Mouse (Mus musculus): Measurements from ENCODE around the gene Rufy1. TPM values are rescaled to one million over a fixed set of nuclear protein-coding genes. Genes with fewer than 3 reads are reported as not detected.

The Rufy1 gene
- total RNA-seq, 2 experiments from 2014 or later = 19.1 to 21.3 TPM

DNA sequence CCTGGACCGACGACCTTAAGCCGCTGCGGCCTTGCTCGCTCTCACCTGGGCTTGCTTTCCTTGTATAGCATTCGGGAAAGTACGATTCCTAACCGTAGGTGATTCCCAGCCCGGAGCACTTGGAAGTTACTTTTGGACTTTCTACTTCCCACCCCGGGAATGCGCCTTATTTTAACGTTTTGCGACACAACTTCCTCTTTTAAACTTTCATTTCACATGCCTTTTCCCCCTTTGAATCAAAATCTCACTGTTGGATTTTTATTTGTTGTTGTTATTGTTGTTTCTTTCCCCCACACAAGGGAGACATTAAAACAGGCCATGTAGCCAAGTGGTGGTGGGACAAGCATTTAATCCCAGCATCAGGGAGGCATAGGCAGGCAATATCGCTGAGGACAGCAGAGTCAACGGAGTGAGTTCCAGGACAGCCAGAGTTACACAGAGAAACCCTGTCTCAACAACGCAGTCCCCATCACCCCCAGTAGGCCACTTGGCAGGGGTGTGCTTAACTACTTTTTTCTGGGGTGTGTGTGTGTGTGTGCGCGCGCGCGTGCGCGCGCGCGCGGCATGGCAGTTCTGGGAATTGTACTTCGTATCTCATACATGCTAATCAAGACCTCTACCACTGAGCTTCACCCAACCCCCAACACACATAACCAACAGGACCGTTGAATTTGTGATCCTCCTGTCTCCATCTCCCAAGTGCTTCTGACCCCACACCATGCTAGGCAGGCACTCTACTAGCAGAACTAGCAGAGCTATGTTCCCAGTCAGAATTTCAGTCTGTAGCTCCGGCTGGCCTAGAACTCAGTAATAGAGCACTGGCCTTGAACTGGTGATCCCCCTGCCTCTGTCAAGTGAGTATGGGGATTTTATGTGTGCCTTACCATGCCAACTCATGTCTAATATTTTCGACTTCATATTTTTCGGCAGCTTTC, 476 bp upstream of the Rufy1 start:
- ATAC-seq (replicated peaks; ENCODE audit: low FRiP score, low TSS enrichment, poor library complexity, severe bottlenecking) = peak; percentile 29; the same call in 1 of the 2 replicates

DNA sequence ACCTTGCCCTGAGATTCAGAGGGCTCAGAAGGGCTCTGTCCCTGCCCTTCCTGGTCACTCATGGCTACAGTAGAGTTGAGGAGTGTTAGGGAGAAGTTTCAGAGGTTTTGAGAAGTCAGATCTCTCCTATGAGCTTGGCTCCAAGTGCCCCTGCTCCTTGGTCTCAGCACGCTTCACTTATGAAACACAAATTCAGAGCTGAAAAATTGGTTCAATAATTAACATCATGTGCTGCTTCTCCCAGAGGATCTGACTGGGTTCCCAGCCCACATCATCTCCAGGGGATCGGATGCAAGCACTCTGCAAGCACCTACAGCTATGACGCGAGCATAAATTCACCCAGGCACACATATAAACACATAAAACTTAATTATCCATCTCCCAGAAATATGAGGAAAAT, 4.9 kb downstream of the Rufy1 start:
- ATAC-seq (replicated peaks; ENCODE audit: low FRiP score, low TSS enrichment, poor library complexity, severe bottlenecking) = no peak

DNA sequence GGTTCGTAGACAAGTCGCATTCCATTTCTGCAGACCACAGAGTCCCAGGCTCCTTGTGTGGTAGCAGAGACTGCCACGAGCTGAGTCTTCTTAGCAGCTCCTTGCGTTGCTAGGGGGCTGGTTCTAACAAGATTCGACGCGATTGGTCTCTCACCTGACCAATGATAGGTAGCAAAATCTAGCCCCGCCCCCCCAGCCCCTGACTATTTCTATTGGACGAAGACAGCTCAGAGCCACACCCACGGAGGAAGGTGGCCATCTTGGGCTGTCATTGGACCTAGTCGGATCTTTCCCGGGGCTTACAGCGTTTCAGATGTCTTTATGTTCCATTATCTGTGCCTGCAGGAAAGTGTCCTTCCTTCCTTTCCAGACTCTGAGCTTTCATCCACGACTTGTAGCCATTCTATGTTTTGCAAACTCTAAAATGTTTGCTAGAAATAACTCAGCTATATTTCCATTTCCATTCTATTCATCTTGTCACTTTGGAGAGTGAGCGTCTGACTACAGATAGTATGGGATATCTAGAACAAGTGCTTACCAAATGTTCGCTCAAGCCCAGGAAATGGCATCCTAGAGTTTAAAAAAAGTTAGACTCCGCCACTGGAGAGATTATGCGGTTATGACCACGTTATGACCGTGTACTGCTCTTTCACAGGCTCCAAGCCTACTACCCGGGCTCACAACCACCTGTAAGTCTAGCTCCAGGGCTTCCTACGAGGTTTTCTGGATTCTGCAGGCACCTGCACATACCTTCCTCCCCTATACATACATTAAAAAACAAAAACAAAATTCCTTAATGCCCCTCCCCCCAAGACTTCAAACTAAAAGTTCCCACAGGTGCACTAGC, 8.8 kb downstream of the Rufy1 start:
- ATAC-seq (replicated peaks; ENCODE audit: low FRiP score, low TSS enrichment, poor library complexity, severe bottlenecking) = peak; percentile 88

DNA sequence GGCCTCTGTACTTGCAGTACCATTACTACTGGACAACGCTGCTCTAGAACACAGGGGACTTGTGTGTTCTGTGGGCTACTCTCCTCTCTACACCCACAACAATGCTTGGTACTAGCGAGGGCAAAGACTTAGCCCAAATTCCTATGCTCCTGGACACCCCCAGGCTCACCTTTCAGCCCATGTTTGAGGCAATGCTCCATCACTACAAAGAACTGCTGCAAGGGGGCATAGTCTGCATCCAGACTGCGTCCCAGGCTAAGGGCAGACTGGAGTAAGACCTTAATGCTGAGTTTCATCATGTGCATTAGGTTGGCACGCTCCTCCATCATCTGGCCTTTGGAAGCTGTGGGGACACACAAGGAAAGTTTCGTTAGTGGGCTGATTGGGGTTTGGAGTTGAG, 9.5 kb downstream of the Rufy1 start:
- ATAC-seq (replicated peaks; ENCODE audit: low FRiP score, low TSS enrichment, poor library complexity, severe bottlenecking) = peak; percentile 15; the same call in 1 of the 2 replicates

DNA sequence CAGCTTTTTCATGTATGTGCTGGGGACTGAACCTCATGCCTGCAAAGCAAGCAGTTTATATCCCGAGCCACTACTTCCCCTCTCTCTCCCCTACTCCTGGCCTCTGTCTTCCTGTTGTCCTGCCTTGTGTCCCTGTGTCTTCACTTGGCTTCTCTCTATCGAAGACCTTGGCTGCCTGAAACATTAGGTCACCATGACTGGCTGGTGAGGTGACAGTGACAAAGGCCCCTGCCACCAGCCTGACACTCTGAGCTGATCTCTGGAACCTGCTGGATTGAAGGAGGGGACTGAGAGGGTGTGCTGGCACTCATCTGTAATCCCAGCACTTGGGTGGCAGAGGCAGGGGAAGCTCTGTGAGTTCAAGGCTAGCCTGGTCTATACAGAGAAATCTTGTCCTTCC, 13.1 kb downstream of the Rufy1 start:
- no peak for ATAC-seq (replicated peaks; ENCODE audit: low FRiP score, low TSS enrichment, poor library complexity, severe bottlenecking)

DNA sequence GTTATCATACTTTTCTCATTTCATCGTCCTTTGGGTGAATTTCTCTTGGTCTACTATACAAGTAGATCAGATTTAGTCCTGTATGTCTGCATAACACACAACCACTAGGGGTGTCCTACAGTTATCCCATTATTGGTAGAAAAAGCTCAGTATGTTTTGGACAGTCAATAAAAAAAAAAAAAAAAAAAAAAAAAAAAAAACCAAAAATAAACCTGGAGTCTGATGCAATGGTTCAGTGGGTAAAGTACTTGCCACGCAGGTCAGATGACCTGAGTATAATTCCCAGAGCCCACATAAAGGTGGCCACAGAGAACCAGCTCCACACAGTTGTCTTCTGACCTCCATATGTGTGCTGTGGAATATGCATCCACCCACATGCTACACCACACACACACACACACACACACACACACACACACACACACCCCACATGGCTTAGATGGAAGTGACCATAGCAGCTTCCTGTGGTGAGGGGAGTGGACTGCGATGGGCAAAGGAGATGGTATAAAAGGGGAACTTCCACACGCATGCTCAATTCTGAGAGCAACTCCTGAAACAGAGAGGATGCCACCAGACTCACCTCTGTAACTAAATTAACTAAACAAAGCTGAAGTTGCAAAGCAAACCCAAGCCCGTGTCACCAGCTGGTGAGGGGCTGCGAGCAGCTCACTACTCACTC, 15.2 kb downstream of the Rufy1 start:
- ATAC-seq (replicated peaks; ENCODE audit: low FRiP score, low TSS enrichment, poor library complexity, severe bottlenecking) = no peak

DNA sequence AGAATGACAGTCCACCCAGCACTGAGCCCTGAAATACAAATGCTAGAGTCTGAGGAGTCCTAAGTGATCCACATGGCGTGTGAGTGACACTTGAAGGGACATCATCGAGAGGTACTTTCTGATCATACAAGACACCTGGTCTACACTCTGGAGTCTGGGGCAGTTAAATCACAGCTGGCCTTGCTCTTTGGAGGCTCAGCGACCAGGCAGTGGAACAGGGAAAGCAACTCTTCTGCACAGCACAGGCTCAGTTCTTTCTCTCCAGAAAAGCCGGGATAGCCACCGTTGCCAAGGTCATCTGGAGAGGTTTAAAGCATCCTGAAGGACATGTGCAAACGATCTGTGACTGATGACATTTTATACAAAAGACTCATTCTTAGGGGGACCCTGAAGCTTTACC, 23.7 kb downstream of the Rufy1 start:
- no peak for ATAC-seq (replicated peaks; ENCODE audit: low FRiP score, low TSS enrichment, poor library complexity, severe bottlenecking)

DNA sequence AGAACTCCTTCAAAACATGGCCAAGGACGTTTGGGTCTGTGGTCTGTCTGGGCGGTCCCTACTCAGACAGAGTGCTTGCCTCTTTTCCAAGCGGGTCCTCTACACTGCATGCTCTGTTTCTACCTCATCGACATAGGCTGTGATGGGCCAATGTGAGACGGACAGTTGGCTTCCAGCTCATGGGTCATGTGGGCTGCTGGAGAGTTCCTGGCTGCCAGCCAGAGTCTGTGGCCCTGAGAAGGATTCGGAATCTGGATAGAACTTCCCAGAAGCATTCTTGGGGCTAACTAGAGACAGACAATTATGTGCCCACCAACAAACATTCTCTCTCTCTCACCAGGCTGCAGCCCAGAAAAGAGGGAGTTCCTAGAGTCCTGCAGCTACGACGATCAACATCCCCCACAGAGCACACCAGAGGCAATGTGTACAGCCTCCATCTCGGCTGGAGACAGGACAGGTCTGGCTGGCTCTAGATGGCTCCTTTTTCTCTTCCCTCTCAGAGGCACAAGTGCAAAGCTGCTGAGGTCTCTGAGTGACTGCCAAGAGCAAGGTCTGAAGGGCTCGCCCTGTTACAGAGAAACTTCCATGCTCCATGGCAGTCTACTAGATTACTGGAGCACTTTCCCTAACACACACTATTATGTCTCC, 27.4 kb downstream of the Rufy1 start:
- no peak for ATAC-seq (replicated peaks; ENCODE audit: low FRiP score, low TSS enrichment, poor library complexity, severe bottlenecking)

DNA sequence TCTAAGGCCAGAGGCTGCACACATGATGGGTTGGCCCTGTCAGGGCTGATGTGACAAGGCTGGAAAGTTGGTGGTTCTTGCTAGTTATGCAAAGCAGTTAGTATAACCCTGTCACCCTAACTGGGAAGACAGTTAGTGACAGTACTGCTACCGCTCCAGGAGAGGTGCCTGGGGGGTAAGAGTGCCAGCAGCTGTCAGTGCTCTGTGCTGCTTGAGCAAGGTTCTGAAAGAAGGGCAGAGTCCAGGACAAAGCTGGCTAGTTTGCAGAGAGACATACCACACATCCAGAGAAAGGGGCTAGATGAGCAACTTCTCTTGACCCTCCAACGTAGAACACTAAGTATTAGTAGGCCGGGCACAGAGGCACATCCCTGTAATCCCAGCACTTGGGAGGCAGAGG, 28.4 kb downstream of the Rufy1 start:
- no peak for ATAC-seq (replicated peaks; ENCODE audit: low FRiP score, low TSS enrichment, poor library complexity, severe bottlenecking)

DNA sequence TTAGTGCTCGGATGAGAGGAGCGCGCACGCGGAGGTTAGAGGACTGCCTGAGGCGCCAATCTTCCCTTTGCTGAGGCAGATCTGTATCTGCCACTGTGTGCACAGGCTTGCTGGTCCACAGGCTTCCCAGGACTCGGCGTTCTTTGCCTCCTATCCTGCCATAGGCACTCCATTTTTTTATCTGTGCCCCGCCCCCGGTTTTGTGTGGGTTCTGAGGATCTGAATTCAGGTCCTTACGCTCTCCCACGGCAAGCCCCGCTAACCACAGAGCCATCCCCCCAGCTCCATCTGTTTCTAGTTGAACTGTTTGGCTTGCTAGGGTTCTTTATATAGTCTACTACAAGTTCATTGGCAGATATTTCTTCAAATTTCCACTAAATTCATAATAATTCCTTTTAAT, 32.1 kb downstream of the Rufy1 start:
- ATAC-seq (replicated peaks; ENCODE audit: low FRiP score, low TSS enrichment, poor library complexity, severe bottlenecking) = no peak

DNA sequence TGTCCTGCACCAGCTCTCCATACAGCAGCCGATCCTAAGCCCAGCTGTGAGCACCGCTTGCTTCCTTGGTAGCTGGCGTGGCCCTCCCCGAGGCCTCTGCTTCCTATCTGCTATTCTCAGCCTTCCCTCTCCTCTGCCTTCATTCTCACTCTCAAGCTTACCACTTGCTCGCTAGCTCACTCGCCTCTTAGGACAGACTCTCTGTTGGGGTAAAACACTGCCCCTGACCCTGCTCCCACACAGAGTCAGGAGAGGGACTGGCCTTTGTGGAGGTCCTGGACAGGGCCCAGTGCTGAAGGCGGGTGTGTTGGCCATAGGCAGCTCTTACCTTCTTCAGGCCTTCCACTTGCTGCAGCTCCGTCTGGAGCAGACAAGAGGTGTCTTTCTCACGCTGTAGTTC, 33.6 kb downstream of the Rufy1 start:
- ATAC-seq (replicated peaks; ENCODE audit: low FRiP score, low TSS enrichment, poor library complexity, severe bottlenecking) = no peak

DNA sequence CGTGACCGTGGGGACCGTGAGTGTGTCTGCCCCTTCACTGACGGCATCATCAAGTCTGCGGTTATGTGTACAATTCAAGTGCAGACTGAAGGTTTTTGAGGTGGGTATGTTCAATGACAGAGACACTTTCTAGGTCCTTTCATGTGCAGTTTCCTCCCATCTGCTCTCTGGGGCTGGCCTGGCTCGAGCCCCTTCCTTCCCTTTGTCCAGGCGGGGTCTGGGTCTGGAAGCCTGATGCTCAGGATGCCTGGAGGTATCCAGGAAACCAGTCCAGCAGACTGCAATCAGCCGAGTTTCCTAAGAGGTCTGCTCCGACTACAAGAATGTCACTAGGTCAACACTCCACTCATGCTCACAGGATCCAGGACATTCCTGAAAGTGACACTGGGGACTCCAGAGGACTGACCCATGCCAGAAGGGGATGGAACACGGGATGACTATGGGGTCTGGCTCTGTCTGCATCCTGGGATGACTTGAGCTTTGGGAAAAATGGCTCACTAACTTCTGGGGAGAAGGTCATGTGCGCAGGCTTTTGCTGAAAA, 34.1 kb downstream of the Rufy1 start:
- ATAC-seq (replicated peaks; ENCODE audit: low FRiP score, low TSS enrichment, poor library complexity, severe bottlenecking) = no peak

DNA sequence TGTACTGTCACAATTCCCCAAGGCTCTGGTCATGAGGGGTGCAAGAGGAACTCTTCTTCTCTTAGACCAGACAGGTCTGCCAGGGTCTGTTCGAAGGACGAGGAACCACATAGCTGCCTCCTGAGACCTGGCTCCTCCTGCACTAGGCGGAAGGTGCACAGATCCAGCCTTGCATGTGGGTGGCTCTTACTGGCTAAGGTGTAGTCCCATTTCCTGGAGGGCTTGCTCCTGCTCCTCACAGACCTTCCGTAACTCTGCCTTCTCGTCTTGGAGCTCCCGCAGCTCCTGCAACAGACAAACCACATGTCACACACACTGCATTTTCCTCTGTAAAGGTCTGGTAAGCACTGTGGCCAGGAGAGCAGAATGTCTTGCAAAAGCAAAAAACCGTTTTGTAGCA, 36.2 kb downstream of the Rufy1 start:
- ATAC-seq (replicated peaks; ENCODE audit: low FRiP score, low TSS enrichment, poor library complexity, severe bottlenecking) = no peak

DNA sequence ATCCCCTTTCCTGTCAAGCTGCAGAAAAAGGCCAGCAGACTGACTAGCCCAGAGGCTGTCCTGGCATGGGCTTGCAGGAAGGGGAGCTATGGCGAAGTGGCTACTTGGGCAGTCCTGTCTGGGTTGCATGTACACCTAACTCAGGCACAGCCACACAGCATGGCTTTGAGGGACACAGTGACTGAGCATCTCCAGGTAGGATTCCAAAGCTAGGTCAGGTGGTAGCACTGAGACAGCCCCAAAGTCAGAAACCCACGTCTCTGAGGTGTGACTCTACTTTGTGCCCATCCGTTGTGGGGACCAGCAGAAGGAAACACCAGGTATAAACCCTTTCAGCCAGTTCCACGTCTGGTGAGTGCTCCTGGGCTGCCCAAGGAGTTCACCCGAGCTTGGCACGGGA, 37.6 kb downstream of the Rufy1 start:
- ATAC-seq (replicated peaks; ENCODE audit: low FRiP score, low TSS enrichment, poor library complexity, severe bottlenecking) = no peak

DNA sequence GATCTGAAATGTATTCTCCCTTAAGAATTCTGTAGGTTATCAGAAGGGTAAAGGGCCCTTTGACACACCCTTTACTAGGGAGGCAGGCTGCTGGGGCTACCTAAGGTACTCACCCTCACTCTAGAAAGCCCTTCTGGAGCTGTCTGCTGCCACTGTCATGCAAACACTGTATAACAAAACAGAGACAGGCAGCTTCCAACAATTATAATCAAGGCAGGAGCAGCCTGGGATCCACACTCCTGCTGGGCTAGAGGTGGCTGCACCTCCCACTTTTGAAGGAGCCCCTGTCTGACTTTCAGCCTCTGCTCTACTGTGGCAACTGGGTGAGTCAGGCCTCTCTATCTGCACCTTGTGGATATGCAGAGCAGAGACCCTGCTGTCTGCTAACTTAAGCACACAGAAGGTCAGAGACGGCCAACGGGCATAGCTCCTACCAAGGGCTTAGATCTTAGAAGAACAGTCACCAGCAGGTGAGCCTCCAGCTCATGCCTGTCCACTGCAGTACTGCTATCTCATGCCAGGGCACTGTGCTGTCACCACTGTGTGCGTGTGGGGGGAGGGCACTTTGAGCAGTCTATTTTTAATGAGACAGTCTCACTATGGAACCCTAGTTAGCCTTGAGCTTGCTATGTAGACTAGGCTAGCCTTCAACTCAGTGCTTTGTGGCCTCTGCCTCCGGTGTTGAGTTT, 39.5 kb downstream of the Rufy1 start:
- ATAC-seq (replicated peaks; ENCODE audit: low FRiP score, low TSS enrichment, poor library complexity, severe bottlenecking) = peak; percentile 54

DNA sequence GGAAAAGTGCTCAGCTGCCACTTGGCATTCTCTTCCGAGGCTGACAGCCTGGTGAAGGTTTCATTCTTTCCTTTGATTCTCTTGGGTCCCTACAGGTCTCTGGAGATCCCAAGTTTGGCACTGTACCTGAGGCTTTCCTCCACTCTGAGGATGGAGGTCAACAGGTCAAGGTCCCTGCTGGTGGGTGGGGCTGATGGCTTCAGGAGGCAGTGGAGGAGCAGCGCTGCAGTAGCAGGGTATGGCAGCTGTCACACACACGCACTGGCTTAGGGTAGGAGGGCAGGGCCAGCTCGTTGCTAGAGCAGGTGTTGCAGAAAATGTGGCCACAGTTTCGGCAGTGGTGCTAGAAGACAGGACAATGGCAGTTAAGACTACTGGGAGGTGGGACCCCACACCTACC, 41.3 kb downstream of the Rufy1 start:
- no peak for ATAC-seq (replicated peaks; ENCODE audit: low FRiP score, low TSS enrichment, poor library complexity, severe bottlenecking)

DNA sequence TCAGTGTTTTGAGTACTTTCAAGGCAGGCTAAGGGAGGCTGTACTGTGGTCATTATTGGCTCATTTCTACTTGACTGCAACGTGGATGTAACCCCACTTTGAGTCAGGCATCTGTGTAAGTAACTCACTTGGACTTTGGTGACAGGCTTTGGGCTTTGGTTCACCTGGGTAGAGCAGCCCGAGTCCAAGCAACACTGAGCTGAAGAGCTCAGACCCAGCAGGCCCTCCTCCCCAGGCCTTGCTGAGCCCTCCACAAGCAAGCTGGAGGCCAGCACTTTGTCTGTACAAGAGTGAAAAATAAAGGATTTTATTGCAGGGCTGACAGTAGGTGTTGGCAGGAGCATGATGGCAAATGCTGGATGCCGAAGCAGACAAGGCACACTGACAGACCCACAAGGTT, 41.9 kb downstream of the Rufy1 start:
- no peak for ATAC-seq (replicated peaks; ENCODE audit: low FRiP score, low TSS enrichment, poor library complexity, severe bottlenecking)

DNA sequence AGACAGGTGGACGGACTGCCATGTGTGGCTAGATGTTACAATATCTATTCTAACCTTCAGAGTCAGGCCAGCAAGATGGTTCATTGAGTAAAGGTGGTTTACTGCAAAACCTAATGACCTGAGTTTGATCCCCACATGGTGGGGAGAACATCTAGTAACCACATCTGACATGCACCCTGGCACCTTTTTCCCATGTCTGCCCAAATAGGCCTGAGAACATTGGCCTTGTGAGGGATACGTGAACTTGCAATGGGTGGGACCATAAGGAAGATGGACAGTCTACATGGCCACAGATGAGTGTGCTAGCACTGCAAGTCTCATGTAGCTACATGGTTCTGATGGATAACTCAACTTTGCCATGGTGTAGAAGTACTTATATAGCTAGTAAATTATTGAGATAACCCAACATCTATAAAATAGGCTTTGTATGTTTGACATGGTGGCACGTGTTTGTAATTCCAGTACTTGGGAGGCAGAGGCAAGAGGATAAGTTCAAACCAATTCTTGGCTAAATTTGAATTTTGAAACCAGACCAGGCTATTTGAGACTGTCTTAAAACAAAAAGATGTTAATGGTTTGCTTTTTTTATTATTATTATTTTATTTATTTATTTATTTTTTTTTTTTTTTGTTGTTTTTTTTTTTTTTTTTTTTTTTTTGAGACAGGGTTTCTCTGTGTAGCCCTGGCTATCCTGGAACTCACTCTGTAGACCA, 42.6 kb downstream of the Rufy1 start:
- no peak for ATAC-seq (replicated peaks; ENCODE audit: low FRiP score, low TSS enrichment, poor library complexity, severe bottlenecking)
